Mouse (Mus musculus) hindbrain, embryonic 13.5 days (tissue): ENCODE results near the gene Jdp2. TPM values are rescaled to one million over a fixed set of nuclear protein-coding genes. Genes with fewer than 3 reads are reported as not detected.

Experiments
- ATAC-seq: fragments of 200-750 bp; cut with Nextera tagmentation; 2 replicates; pipeline ENCODE4 v1.8.0; 2017; ENCODE audit warnings: moderate TSS enrichment; ENCODE audit not compliant: low FRiP score
- H3K27ac ChIP-seq: fragments of 300-500 bp; sonication (generic); 2 replicates; pipeline ENCODE4 v1.5.1; 2015; ENCODE audit warnings: inconsistent platforms, mild to moderate bottlenecking, moderate library complexity
- H3K27me3 ChIP-seq: fragments of 300-500 bp; sonication (generic); 2 replicates; pipeline ENCODE4 v1.6.1; 2015; ENCODE audit warnings: mild to moderate bottlenecking, inconsistent platforms
- H3K36me3 ChIP-seq: fragments of 300-500 bp; sonication (generic); 2 replicates; pipeline ENCODE4 v1.6.1; 2015; ENCODE audit warnings: mild to moderate bottlenecking, inconsistent platforms
- H3K4me1 ChIP-seq: fragments of 300-500 bp; sonication (generic); replicated peaks from 2 replicates; pipeline ENCODE4 v1.6.1; 2015; ENCODE audit warnings: inconsistent platforms
- H3K4me2 ChIP-seq: fragments of 300-500 bp; sonication (generic); 2 replicates; pipeline ENCODE4 v1.6.1; 2015; ENCODE audit warnings: inconsistent platforms, mild to moderate bottlenecking, moderate library complexity
- H3K4me3 ChIP-seq: fragments of 300-500 bp; sonication (generic); 2 replicates; pipeline ENCODE4 v1.5.1; 2015; ENCODE audit warnings: mild to moderate bottlenecking, inconsistent platforms
- H3K9ac ChIP-seq: fragments of 300-500 bp; sonication (generic); 2 replicates; pipeline ENCODE4 v1.6.1; 2015; ENCODE audit warnings: mild to moderate bottlenecking, inconsistent platforms
- H3K9me3 ChIP-seq: fragments of 300-500 bp; sonication (generic); 2 replicates; pipeline ENCODE4 v1.6.1; 2016; ENCODE audit warnings: inconsistent platforms
- WGBS: fragments of 180-500 bp; shearing (Covaris S2); methylation state at CpG from one replicate; pipeline ENCODE4 v1.1.7; 2015; 5-methylcytosine and 5-hydroxymethylcytosine counted together
- polyA plus RNA-seq: library from polyadenylated mRNA; unstranded; fragments of >200 nt; fragmentation: Nextera tagmentation; extraction: Ambion mirVana; gene quantifications from 2 replicates; pipeline ENCODE4 v1.2.1, GENCODE M21; 2015

The Jdp2 gene
- polyA plus RNA-seq, 1 experiment from 2014 or later, result 0.42 TPM

GRCm38 (mm10) chr12:85621673-85622072 is 22.8 kb downstream of the Jdp2 start:
- Histone ChIP-seq H3K4me1 (peaks cover 55% of the 10 kb centered on the region), H3K9me3 (no peaks in the 10 kb centered on the region), H3K27ac (peak overlapping the region; percentile 80), H3K9ac (no peak overlapping the region), H3K36me3 (peaks cover 5% of the 10 kb centered on the region; the same call in 1 of the 2 replicates), H3K4me3 (no peak overlapping the region), H3K27me3 (no peaks in the 10 kb centered on the region), H3K4me2 (no peak overlapping the region)
- 62% methylated on average over 4 of the region's 4 CpGs for WGBS
- no peak for ATAC-seq

GRCm38 (mm10) chr12:85623711-85624110 is 24.9 kb downstream of the Jdp2 start:
- no peaks in the 10 kb centered on the region for H3K27me3 ChIP-seq
- no peak overlapping the region for H3K4me2 ChIP-seq
- no peaks in the 10 kb centered on the region for H3K9me3 ChIP-seq
- no peak overlapping the region for H3K4me3 ChIP-seq
- peaks cover 51% of the 10 kb centered on the region for H3K4me1 ChIP-seq
- H3K9ac ChIP-seq, result no peak overlapping the region; the same call in 1 of the 2 replicates
- H3K27ac ChIP-seq, result no peak overlapping the region
- H3K36me3 ChIP-seq, result no peaks in the 10 kb centered on the region
- WGBS, result 74% methylated on average over 3 of the region's 3 CpGs
- ATAC-seq, result no peak

GRCm38 (mm10) chr12:85624652-85625051 is 25.8 kb downstream of the Jdp2 start:
- Histone ChIP-seq H3K27me3 (no peaks in the 10 kb centered on the region), H3K27ac (no peak overlapping the region), H3K4me1 (peaks cover 44% of the 10 kb centered on the region), H3K36me3 (no peaks in the 10 kb centered on the region), H3K4me3 (no peak overlapping the region), H3K9me3 (no peaks in the 10 kb centered on the region), H3K9ac (no peak overlapping the region), H3K4me2 (no peak overlapping the region)
- WGBS, result 88% methylated on average over 7 of the region's 7 CpGs
- no peak for ATAC-seq

- WGBS, result 36% methylated on average over 5 of the region's 5 CpGs
- H3K4me2 ChIP-seq, result no peak overlapping the region
- no peaks in the 10 kb centered on the region for H3K36me3 ChIP-seq
- H3K4me3 ChIP-seq, result no peak overlapping the region
- H3K27ac ChIP-seq, result no peak overlapping the region
- ATAC-seq, result no peak
- H3K9ac ChIP-seq, result no peak overlapping the region
- H3K4me1 ChIP-seq, result peaks cover 39% of the 10 kb centered on the region
- H3K9me3 ChIP-seq, result no peaks in the 10 kb centered on the region
- no peaks in the 10 kb centered on the region for H3K27me3 ChIP-seq
Observed at GRCm38 (mm10) chr12:85625852-85626251, 27.0 kb downstream of the Jdp2 start.

DNA sequence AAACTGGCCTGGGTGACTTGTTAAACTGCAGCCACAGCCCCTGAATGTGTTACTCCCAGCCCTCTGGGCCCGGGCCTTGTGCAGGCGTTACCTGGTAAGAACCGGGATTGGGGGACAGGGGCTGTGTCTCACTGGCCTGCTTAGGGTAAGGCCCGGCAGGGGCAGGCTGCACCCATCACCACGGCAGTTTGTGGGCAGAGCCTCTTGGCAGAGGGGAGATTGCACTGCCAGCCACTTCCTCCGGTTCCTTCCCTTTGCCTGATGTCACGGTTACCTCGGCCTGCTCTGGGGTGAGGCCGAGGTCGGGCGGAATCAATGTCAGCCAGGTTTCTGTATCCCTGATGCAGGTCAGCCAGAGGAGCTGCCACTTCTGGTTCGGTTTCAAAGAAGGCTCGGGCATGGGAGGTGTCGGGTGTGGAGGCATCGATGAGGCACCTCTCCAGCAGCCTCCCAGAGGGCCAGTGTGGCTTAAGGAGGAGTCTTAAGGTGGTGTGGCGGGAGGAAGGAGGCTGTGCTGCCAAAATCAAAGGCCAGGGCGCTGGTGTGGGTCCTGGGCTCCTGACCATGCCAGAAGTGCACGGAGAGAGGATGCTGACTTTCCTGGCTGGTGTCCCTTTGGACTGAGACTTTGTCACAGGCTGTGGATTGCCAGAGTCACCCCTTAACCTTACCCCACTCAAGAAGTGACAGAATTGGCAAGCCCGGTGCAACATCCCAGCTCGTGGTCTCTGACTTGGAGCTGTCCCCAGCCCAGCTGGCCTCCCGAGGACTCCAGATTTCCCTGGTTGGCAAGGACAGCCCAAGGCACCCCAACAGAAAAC is 31.0 kb downstream of the Jdp2 start:
- Histone ChIP-seq H3K4me3 (no peak overlapping the region), H3K9me3 (no peaks in the 10 kb centered on the region), H3K27ac (0 out of 2 replicates have a peak overlapping the region, but pooled peaks have one; percentile 8), H3K36me3 (peaks cover 33% of the 10 kb centered on the region), H3K27me3 (no peaks in the 10 kb centered on the region), H3K9ac (peak overlapping the region; percentile 39; the same call in 1 of the 2 replicates), H3K4me1 (peaks cover 14% of the 10 kb centered on the region), H3K4me2 (no peak overlapping the region)
- 75% methylated on average over 21 of the region's 21 CpGs for WGBS
- ATAC-seq, result no peak

DNA sequence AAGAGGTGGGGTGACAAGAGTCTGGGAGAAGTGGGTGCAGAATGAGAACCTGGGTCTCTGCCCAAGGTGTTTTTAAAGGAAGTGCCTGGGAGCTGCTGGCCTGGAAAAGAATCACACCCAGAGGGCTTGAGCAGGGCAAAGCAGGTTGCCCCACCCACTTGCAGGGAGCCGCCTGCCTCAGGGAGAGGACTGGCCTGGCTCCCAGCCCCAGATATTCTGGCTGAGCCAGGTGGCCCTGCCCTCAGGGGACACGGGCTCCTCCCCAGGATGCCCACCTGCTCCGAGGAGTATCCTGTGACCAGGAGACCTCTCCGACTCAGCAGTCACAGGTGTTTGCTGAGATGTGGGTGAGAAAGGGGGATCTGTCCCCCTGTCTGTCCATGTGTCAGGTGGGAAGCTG is 32.4 kb downstream of the Jdp2 start:
- Histone ChIP-seq H3K4me3 (no peak overlapping the region), H3K27ac (no peak overlapping the region), H3K9ac (no peak overlapping the region), H3K4me2 (no peak overlapping the region), H3K36me3 (peaks cover 35% of the 10 kb centered on the region), H3K9me3 (no peaks in the 10 kb centered on the region), H3K4me1 (peaks cover 13% of the 10 kb centered on the region), H3K27me3 (no peaks in the 10 kb centered on the region)
- no peak for ATAC-seq
- 83% methylated on average over 4 of the region's 4 CpGs for WGBS

DNA sequence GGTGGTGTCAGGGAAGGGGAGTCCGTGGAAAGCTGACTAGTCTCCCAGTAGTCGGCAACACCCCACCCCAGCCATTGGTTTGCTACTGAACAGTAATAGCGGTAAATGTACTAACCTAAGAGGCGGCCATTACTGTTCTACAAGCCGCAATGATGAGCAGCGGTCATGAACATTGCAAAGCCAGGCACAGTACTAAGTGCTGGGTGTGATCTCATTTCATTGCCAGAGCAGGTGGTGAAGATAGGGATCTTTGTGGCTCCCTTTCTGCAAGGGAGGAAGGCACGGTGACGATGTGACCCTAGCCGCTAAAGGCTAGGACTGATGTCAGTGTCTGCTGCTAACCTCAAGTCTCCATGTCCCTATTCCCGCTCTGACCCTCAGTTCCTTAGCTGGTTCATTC is 33.5 kb downstream of the Jdp2 start:
- Histone ChIP-seq H3K9me3 (no peaks in the 10 kb centered on the region), H3K4me3 (no peak overlapping the region), H3K4me1 (peaks cover 12% of the 10 kb centered on the region), H3K27ac (no peak overlapping the region), H3K27me3 (no peaks in the 10 kb centered on the region), H3K4me2 (no peak overlapping the region), H3K9ac (no peak overlapping the region), H3K36me3 (peaks cover 38% of the 10 kb centered on the region)
- WGBS, result 96% methylated on average over 10 of the region's 10 CpGs
- no peak for ATAC-seq

DNA sequence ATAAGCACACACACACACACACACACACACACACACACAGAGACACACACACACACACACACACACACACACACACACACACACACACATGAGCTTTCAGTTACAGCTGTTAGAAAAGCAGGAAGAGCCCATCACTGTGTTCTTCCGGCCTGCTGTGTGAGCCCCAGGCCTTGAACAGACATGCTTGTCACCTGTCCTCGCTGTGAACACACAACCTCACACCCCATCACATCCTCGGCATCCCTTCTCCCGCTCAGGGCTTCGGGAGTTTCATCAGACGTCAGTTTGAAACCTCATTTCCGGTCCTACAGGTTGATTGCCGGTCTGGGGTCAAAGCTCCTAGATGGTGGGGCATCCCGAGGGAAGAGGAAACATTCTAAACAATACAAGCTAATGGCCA is 39.1 kb downstream of the Jdp2 start:
- Histone ChIP-seq H3K27me3 (no peaks in the 10 kb centered on the region), H3K27ac (0 out of 2 replicates have a peak overlapping the region, but pooled peaks have one; percentile 53), H3K4me2 (no peak overlapping the region), H3K9ac (no peak overlapping the region), H3K4me1 (peaks cover 23% of the 10 kb centered on the region), H3K36me3 (peaks cover 34% of the 10 kb centered on the region), H3K9me3 (no peaks in the 10 kb centered on the region), H3K4me3 (no peak overlapping the region)
- no peak for ATAC-seq
- 79% methylated on average over 9 of the region's 9 CpGs for WGBS

DNA sequence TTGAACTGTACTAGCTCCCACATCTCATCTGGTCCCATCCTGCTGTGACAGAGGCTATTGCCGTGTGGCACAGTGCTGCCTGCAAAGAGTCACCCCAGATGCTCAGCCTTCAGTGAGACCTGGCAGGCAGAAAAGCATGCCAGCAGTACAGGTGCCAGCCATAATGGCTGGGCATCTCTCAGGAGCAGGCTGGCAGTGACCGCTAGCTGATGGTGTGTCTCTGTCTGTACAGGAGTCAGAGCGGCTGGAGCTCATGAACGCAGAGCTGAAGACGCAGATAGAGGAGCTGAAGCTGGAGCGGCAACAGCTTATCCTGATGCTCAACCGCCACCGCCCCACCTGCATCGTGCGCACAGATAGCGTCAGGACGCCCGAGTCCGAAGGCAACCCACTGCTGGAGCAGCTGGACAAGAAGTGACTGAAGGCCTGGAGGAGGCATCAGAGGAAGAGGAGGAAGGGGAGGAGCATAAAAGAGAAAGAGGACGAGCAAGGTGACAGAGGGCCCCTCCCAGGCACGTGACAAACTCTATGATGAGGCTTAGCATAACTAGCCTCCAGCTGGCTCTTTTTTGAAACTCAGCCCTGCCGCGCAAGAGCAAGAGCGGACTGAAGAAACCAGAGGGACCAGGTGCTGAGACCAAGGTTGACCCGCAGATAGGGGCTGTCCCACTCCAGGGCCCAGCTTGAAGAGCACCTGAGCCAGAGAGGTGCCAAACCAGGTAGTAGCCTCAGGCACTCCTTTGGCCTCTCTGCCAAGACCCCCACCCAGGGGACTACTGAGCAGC is 39.9 kb downstream of the Jdp2 start:
- Histone ChIP-seq H3K36me3 (peaks cover 26% of the 10 kb centered on the region), H3K4me3 (no peak overlapping the region), H3K4me1 (peaks cover 24% of the 10 kb centered on the region), H3K27ac (peak overlapping the region; percentile 53), H3K9ac (no peak overlapping the region), H3K27me3 (no peaks in the 10 kb centered on the region), H3K4me2 (no peak overlapping the region), H3K9me3 (no peaks in the 10 kb centered on the region)
- 78% methylated on average over 20 of the region's 20 CpGs for WGBS
- ATAC-seq, result no peak

GRCm38 (mm10) chr12:85639326-85640008 is 40.6 kb downstream of the Jdp2 start:
- Histone ChIP-seq H3K9me3 (no peaks in the 10 kb centered on the region), H3K9ac (no peak overlapping the region), H3K4me1 (peaks cover 29% of the 10 kb centered on the region), H3K36me3 (peaks cover 19% of the 10 kb centered on the region), H3K4me2 (no peak overlapping the region), H3K27me3 (no peaks in the 10 kb centered on the region), H3K4me3 (no peak overlapping the region), H3K27ac (peak overlapping the region; percentile 53; the same call in 1 of the 2 replicates)
- 0 out of 2 replicates have a peak, but pooled peaks have one; percentile 65 for ATAC-seq
- WGBS, result 78% methylated on average over 12 of the region's 12 CpGs

DNA sequence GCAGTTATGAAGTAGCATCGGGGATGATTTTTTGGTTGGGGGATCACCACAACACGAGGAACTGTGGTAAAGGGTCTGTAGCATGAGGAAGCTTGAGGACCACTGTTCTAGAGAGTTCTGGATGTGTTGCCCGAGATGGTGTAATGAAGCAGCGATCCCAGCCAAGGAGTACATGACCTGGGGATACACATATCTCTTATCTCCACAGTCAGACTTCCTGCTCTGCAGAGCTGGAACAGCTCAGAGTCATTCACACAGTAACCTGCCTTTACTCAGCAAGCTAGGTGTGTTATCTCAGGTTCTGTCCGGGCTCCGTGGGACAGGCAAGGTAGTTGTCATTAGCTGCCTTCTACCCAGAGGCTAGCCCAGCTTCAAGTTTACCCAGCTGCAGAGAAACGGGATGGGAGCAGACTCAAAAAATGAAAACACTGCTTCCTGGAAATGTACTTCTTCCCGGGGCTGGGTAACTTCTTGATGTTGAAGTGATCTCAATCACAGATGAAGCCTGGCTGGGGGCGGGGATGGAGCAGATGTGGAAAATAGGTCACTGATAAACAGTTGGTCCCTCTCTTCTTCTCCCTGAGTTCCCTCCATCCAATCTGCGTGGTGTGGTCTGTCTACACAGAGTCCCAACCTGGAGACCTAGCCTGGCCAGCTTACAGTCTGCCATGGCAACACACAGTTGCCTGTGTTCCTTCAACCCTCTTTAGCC is 42.2 kb downstream of the Jdp2 start:
- Histone ChIP-seq H3K4me1 (peaks cover 29% of the 10 kb centered on the region), H3K27me3 (no peaks in the 10 kb centered on the region), H3K9me3 (no peaks in the 10 kb centered on the region), H3K9ac (no peak overlapping the region; the same call in 1 of the 2 replicates), H3K36me3 (peaks cover 19% of the 10 kb centered on the region), H3K27ac (no peak overlapping the region), H3K4me2 (no peak overlapping the region), H3K4me3 (no peak overlapping the region)
- no peak for ATAC-seq
- WGBS, result 86% methylated on average over 10 of the region's 10 CpGs
